22 mouse cellular contexts compared by ENCODE assay signal in the genomic region with DNA sequence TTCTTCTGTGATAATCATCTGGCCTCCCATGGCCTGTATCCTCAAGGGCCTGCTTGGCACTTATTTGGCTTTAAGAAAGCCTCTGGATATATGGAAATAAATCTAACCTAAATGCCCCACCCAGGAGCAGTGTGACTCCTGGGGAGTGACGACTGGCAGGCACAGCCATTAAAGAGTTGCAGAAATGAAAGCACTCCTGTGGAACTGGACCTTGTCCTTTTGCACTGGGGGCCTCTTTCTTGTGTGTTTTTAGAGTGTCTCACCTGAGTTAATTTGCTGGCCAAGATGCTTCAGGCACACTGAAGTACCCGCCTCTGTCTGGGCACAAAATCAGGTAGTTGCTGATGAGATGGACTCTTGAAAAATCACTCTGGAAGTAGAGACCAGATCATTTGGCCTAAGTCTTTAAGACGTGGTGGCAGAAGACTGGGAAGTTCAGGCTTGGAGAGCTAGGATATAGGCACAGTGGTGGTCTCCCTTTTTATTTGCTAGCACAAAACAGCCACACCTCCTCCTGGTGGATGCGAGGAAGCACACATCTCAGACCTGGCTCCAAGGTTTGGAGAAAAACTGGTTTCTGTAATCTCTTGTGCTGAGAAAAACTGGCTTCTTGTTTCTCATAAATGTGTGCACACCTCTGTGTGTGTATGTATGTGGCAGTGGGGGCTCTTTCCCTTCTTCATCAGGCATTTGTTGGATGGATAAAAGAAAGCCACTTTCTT.
DNase-seq lines count a peak whose midpoint lies in the region; ATAC-seq and TF ChIP-seq lines count a peak whose summit lies in the region.
"Had no signal": no experiment of that assay in that cellular context is flagged by ENCODE, and none has a peak within 500 bp of the region (broad histone marks: within the 10 kb centered on the region; RNA-seq: fewer than 3 reads in every experiment).

No protein-coding gene starts in this region.

- intact Hi-C loops in gastrocnemius, adult 2 months (cut with DNase I), result no loop called here

- no peak overlapping the region for H3K9ac ChIP-seq in kidney, embryonic 14.5 days (ENCODE audit: low read depth, low read length)
- H3K9ac ChIP-seq: limb, embryonic 15.5 days; liver, embryonic 14.5 days; lung, embryonic 14.5 days; midbrain, embryonic 15.5 days; neural tube, embryonic 12.5 days had no signal

- peak; percentile 24 for DNase-seq in kidney, adult 18-20 months
- DNase-seq in brain, embryonic 14.5 days (ENCODE audit: low read depth), result no peak
- DNase-seq in kidney, adult 8-10 months, result peak; percentile 22 to 47
- peak; percentile 24 to 49 for DNase-seq in kidney, postnatal 25 days
- no peak for DNase-seq in gastrocnemius, adult 2 months
- DNase-seq: adrenal gland, postnatal 36 days; cerebellum, adult 11 months; cerebellum, adult 9-11 months; layer of hippocampus, postnatal 36 days; lung, embryonic 14.5 days; spleen, adult 18-20 months had no signal

- peaks cover 9% of the 10 kb centered on the region; the same call in 1 of the 2 replicates for H3K36me3 ChIP-seq in kidney, embryonic 14.5 days (ENCODE audit: control insufficient read depth, insufficient read depth, low read length)
- H3K36me3 ChIP-seq: midbrain, embryonic 15.5 days had no signal

- peak; percentile 22; the same call in 1 of the 2 replicates for TF ChIP-seq CTCF in brain, embryonic 14.5 days (IDR thresholded peaks at IDR 0.05; ENCODE audit: borderline replicate concordance, extremely low read depth, insufficient read depth, insufficient read length)
- no peak for TF ChIP-seq CTCF in gastrocnemius, adult 2 months (IDR thresholded peaks at IDR 0.05)

- H3K9me3 ChIP-seq in kidney, embryonic 14.5 days (ENCODE audit: control insufficient read depth, low read length), result no peaks in the 10 kb centered on the region
- H3K9me3 ChIP-seq: forebrain, embryonic 10.5 days; limb, embryonic 15.5 days; midbrain, embryonic 15.5 days; neural tube, embryonic 12.5 days had no signal

- no peak overlapping the region for H3K4me2 ChIP-seq in kidney, embryonic 14.5 days (replicated peaks; ENCODE audit: low read depth, low read length)
- H3K4me2 ChIP-seq: heart, embryonic 11.5 days; limb, embryonic 15.5 days; lung, embryonic 14.5 days; midbrain, embryonic 15.5 days; neural tube, embryonic 12.5 days had no signal

- WGBS in kidney, embryonic 14.5 days, result 66% methylated on average over 4 of the region's 4 CpGs

- H3K27me3 ChIP-seq in kidney, embryonic 14.5 days (ENCODE audit: control insufficient read depth, insufficient read depth, low read length), result no peaks in the 10 kb centered on the region
- H3K27me3 ChIP-seq: limb, embryonic 15.5 days; midbrain, embryonic 15.5 days; neural tube, embryonic 12.5 days had no signal

- no peak overlapping the region for H3K27ac ChIP-seq in kidney, embryonic 14.5 days (ENCODE audit: low read depth, low read length)
- H3K27ac ChIP-seq in gastrocnemius, adult 2 months, result no peak overlapping the region
- H3K27ac ChIP-seq: forebrain, embryonic 10.5 days; limb, embryonic 15.5 days; liver, embryonic 14.5 days; macrophage; midbrain, embryonic 15.5 days; neural tube, embryonic 12.5 days had no signal

- H3K4me1 ChIP-seq in kidney, embryonic 14.5 days (ENCODE audit: control insufficient read depth, insufficient read depth, low read length), result 0 out of 2 replicates have a peak, but pooled peaks cover 4% of the 10 kb centered on the region
- H3K4me1 ChIP-seq: midbrain, embryonic 15.5 days had no signal

- H3K4me3 ChIP-seq in kidney, embryonic 14.5 days (ENCODE audit: low read length), result no peak overlapping the region
- H3K4me3 ChIP-seq in gastrocnemius, adult 2 months, result no peak overlapping the region
- H3K4me3 ChIP-seq: forebrain, embryonic 10.5 days; limb, embryonic 15.5 days; midbrain, embryonic 15.5 days; neural tube, embryonic 12.5 days had no signal

- ATAC-seq in kidney, embryonic 14.5 days (ENCODE audit: low FRiP score, low TSS enrichment), result no peak
- ATAC-seq in granulocyte monocyte progenitor cell, adult 5-6 weeks (replicated peaks; ENCODE audit: poor library complexity, severe bottlenecking), result no peak
- ATAC-seq: forebrain, embryonic 16.5 days; hindbrain, embryonic 16.5 days; midbrain, embryonic 15.5 days had no signal

- TF ChIP-seq POLR2A in brain, embryonic 14.5 days (IDR thresholded peaks at IDR 0.05; ENCODE audit: borderline replicate concordance, extremely low read depth, insufficient read depth, insufficient read length, poor library complexity, severe bottlenecking), result no peak

Comparison
In these comparisons a context has a peak if more than half of its experiments do, and no peak if none do; other contexts are left out.
1. DNase-seq: peak in kidney, adult 18-20 months (single experiment), kidney, adult 8-10 months (2 of 2) and kidney, postnatal 25 days (2 of 2); none in brain, embryonic 14.5 days (single experiment) and gastrocnemius, adult 2 months (single experiment).